Mouse (Mus musculus) spleen, adult 18-20 months (tissue): ENCODE data around the gene Triml2.

Experiments used
- DNase-seq, 2 experiments: peaks; one replicate each; pipeline ENCODE4 v3.0.0; 2022; ENCODE audit warnings: mixed read lengths in 2 of 2

Gene Triml2

GRCm38 (mm10) chr8:43180054-43180690 lies at the start of gene Triml2:
TSS of gene Triml2 (plus strand) at chr8:43180541.
- no peak for DNase-seq

GRCm38 (mm10) chr8:43141386-43141785 lies 39.0 kb upstream of the Triml2 start, which contains the start of gene Triml1:
TSS of gene Triml1 (minus strand) at chr8:43141486.
- no peak for DNase-seq

GRCm38 (mm10) chr8:43149307-43149706 lies 31.0 kb upstream of the Triml2 start:
- DNase-seq = no peak

- no peak for DNase-seq
These were observed 17.1 kb upstream of the Triml2 start for GRCm38 (mm10) chr8:43163255-43163654.

GRCm38 (mm10) chr8:43164453-43164852 lies 15.9 kb upstream of the Triml2 start:
- no peak for DNase-seq

GRCm38 (mm10) chr8:43168083-43168482 lies 12.3 kb upstream of the Triml2 start:
- DNase-seq = no peak

GRCm38 (mm10) chr8:43169249-43169755 lies 11.0 kb upstream of the Triml2 start:
- DNase-seq = no peak

- DNase-seq = no peak
These were observed 3.4 kb upstream of the Triml2 start for GRCm38 (mm10) chr8:43176766-43177486.

- DNase-seq = no peak
These were observed 2.1 kb upstream of the Triml2 start for GRCm38 (mm10) chr8:43178263-43178662.

GRCm38 (mm10) chr8:43179189-43179588 lies 1.2 kb upstream of the Triml2 start:
- no peak for DNase-seq

GRCm38 (mm10) chr8:43182281-43182680 lies 1.9 kb downstream of the Triml2 start:
- no peak for DNase-seq

- DNase-seq = no peak
These were observed 35.2 kb downstream of the Triml2 start for GRCm38 (mm10) chr8:43215554-43215953.

- no peak for DNase-seq
These were observed 63.0 kb downstream of the Triml2 start for GRCm38 (mm10) chr8:43243326-43243725.
